Mouse (Mus musculus): Measurements from ENCODE around the gene Gm11127. TPM values are rescaled to one million over a fixed set of nuclear protein-coding genes. Genes with fewer than 3 reads are reported as not detected.
"Not testable (repeated sequence)": the region's sequence is repeated elsewhere in the genome, so short reads cannot be mapped to it uniquely, and the experiment has no call there.

Gene Gm11127
- polyA plus RNA-seq, 1 experiment from 2014 or later, result 0.16 TPM

GRCm38 (mm10) chr17:36082519-36083232 lies 24.5 kb upstream of the Gm11127 start:
- not testable (repeated sequence) for H3K9ac ChIP-seq (replicated peaks; ENCODE audit: low read depth, low read length); H3K36me3 ChIP-seq (ENCODE audit: control insufficient read depth, insufficient read depth); H3K27ac ChIP-seq (ENCODE audit: low read length); H3K9me3 ChIP-seq (ENCODE audit: control insufficient read depth, low read length); ATAC-seq; H3K4me1 ChIP-seq (replicated peaks; ENCODE audit: control insufficient read depth, insufficient read depth, low read length); H3K27me3 ChIP-seq (replicated peaks; ENCODE audit: control insufficient read depth, insufficient read depth, low read length)
- WGBS, result 38% methylated on average over 5 of the region's 6 CpGs
- H3K4me3 ChIP-seq (replicated peaks; ENCODE audit: low read length), result peak overlapping the region; percentile 55; the same call in 1 of the 2 replicates
- peak overlapping the region; percentile 99 for H3K4me2 ChIP-seq (ENCODE audit: low read length)

GRCm38 (mm10) chr17:36081901-36082300 lies 23.7 kb upstream of the Gm11127 start:
- not testable (repeated sequence) for H3K36me3 ChIP-seq (ENCODE audit: control insufficient read depth, insufficient read depth); H3K4me2 ChIP-seq (ENCODE audit: low read length); H3K4me1 ChIP-seq (replicated peaks; ENCODE audit: control insufficient read depth, insufficient read depth, low read length); H3K4me3 ChIP-seq (replicated peaks; ENCODE audit: low read length); H3K27ac ChIP-seq (ENCODE audit: low read length); ATAC-seq; H3K9ac ChIP-seq (replicated peaks; ENCODE audit: low read depth, low read length); H3K27me3 ChIP-seq (replicated peaks; ENCODE audit: control insufficient read depth, insufficient read depth, low read length); H3K9me3 ChIP-seq (ENCODE audit: control insufficient read depth, low read length)

GRCm38 (mm10) chr17:36060829-36061228 lies 2.7 kb upstream of the Gm11127 start:
- no peak overlapping the region for H3K4me2 ChIP-seq (ENCODE audit: low read length)
- no peak overlapping the region for H3K4me3 ChIP-seq (replicated peaks; ENCODE audit: low read length)
- 28% methylated on average over 2 of the region's 2 CpGs for WGBS
- no peaks in the 10 kb centered on the region for H3K36me3 ChIP-seq (ENCODE audit: control insufficient read depth, insufficient read depth)
- no peaks in the 10 kb centered on the region for H3K4me1 ChIP-seq (replicated peaks; ENCODE audit: control insufficient read depth, insufficient read depth, low read length)
- ATAC-seq, result no peak
- H3K9ac ChIP-seq (replicated peaks; ENCODE audit: low read depth, low read length), result no peak overlapping the region
- H3K27me3 ChIP-seq (replicated peaks; ENCODE audit: control insufficient read depth, insufficient read depth, low read length), result no peaks in the 10 kb centered on the region
- H3K27ac ChIP-seq (ENCODE audit: low read length), result no peak overlapping the region
- no peaks in the 10 kb centered on the region for H3K9me3 ChIP-seq (ENCODE audit: control insufficient read depth, low read length)

GRCm38 (mm10) chr17:36057927-36058326 lies 244 bp downstream of the Gm11127 start:
- not testable (repeated sequence) for H3K9ac ChIP-seq (replicated peaks; ENCODE audit: low read depth, low read length); H3K4me2 ChIP-seq (ENCODE audit: low read length); H3K27me3 ChIP-seq (replicated peaks; ENCODE audit: control insufficient read depth, insufficient read depth, low read length); H3K4me3 ChIP-seq (replicated peaks; ENCODE audit: low read length); H3K27ac ChIP-seq (ENCODE audit: low read length); ATAC-seq; H3K36me3 ChIP-seq (ENCODE audit: control insufficient read depth, insufficient read depth); H3K9me3 ChIP-seq (ENCODE audit: control insufficient read depth, low read length); H3K4me1 ChIP-seq (replicated peaks; ENCODE audit: control insufficient read depth, insufficient read depth, low read length)
- WGBS, result 90% methylated on average over 23 of the region's 25 CpGs

GRCm38 (mm10) chr17:36043286-36043685 lies 14.9 kb downstream of the Gm11127 start:
- H3K4me1 ChIP-seq (replicated peaks; ENCODE audit: control insufficient read depth, insufficient read depth, low read length), result no peaks in the 10 kb centered on the region; the same call in 1 of the 2 replicates
- H3K9ac ChIP-seq (replicated peaks; ENCODE audit: low read depth, low read length), result no peak overlapping the region
- H3K27me3 ChIP-seq (replicated peaks; ENCODE audit: control insufficient read depth, insufficient read depth, low read length), result no peaks in the 10 kb centered on the region
- no peak for ATAC-seq
- no peak overlapping the region for H3K4me3 ChIP-seq (replicated peaks; ENCODE audit: low read length)
- no peaks in the 10 kb centered on the region for H3K36me3 ChIP-seq (ENCODE audit: control insufficient read depth, insufficient read depth)
- H3K27ac ChIP-seq (ENCODE audit: low read length), result no peak overlapping the region
- no peaks in the 10 kb centered on the region for H3K9me3 ChIP-seq (ENCODE audit: control insufficient read depth, low read length)
- 71% methylated on average over 3 of the region's 3 CpGs for WGBS
- no peak overlapping the region; the same call in 1 of the 2 replicates for H3K4me2 ChIP-seq (ENCODE audit: low read length)

GRCm38 (mm10) chr17:36042610-36043169 lies 15.5 kb downstream of the Gm11127 start, which contains the start of the genes H2-T22 and Gm6034:
TSS of gene H2-T22 (minus strand) at chr17:36042747.
TSS of gene Gm6034 (plus strand) at chr17:36042961.
- WGBS, result 0% methylated on average over 12 of the region's 12 CpGs
- not testable (repeated sequence) for H3K36me3 ChIP-seq (ENCODE audit: control insufficient read depth, insufficient read depth); H3K27ac ChIP-seq (ENCODE audit: low read length); H3K9me3 ChIP-seq (ENCODE audit: control insufficient read depth, low read length); H3K27me3 ChIP-seq (replicated peaks; ENCODE audit: control insufficient read depth, insufficient read depth, low read length); H3K4me1 ChIP-seq (replicated peaks; ENCODE audit: control insufficient read depth, insufficient read depth, low read length)
- H3K9ac ChIP-seq (replicated peaks; ENCODE audit: low read depth, low read length), result peak within 1 kb of the TSS; percentile 54
- H3K4me3 ChIP-seq (replicated peaks; ENCODE audit: low read length), result peak within 1 kb of the TSS; percentile 42
- H3K4me2 ChIP-seq (ENCODE audit: low read length), result peak within 1 kb of the TSS; percentile 69
- ATAC-seq, result peak; percentile 97

GRCm38 (mm10) chr17:36042055-36042454 lies 16.1 kb downstream of the Gm11127 start:
- peak overlapping the region; percentile 69 for H3K4me2 ChIP-seq (ENCODE audit: low read length)
- H3K4me3 ChIP-seq (replicated peaks; ENCODE audit: low read length), result peak overlapping the region; percentile 42
- WGBS, result 1% methylated on average over 17 of the region's 19 CpGs
- not testable (repeated sequence) for H3K27me3 ChIP-seq (replicated peaks; ENCODE audit: control insufficient read depth, insufficient read depth, low read length); H3K4me1 ChIP-seq (replicated peaks; ENCODE audit: control insufficient read depth, insufficient read depth, low read length); H3K9me3 ChIP-seq (ENCODE audit: control insufficient read depth, low read length); H3K27ac ChIP-seq (ENCODE audit: low read length); H3K36me3 ChIP-seq (ENCODE audit: control insufficient read depth, insufficient read depth)
- ATAC-seq, result peak; percentile 65
- H3K9ac ChIP-seq (replicated peaks; ENCODE audit: low read depth, low read length), result peak overlapping the region; percentile 54

GRCm38 (mm10) chr17:36040604-36041003 lies 17.6 kb downstream of the Gm11127 start:
- not testable (repeated sequence) for ATAC-seq; H3K4me1 ChIP-seq (replicated peaks; ENCODE audit: control insufficient read depth, insufficient read depth, low read length); H3K4me3 ChIP-seq (replicated peaks; ENCODE audit: low read length); H3K9me3 ChIP-seq (ENCODE audit: control insufficient read depth, low read length); H3K27me3 ChIP-seq (replicated peaks; ENCODE audit: control insufficient read depth, insufficient read depth, low read length); H3K36me3 ChIP-seq (ENCODE audit: control insufficient read depth, insufficient read depth); H3K27ac ChIP-seq (ENCODE audit: low read length); H3K4me2 ChIP-seq (ENCODE audit: low read length); H3K9ac ChIP-seq (replicated peaks; ENCODE audit: low read depth, low read length)
- WGBS, result 93% methylated on average over 2 of the region's 2 CpGs

GRCm38 (mm10) chr17:36036126-36036525 lies 22.0 kb downstream of the Gm11127 start:
- not testable (repeated sequence) for H3K4me2 ChIP-seq (ENCODE audit: low read length); H3K27me3 ChIP-seq (replicated peaks; ENCODE audit: control insufficient read depth, insufficient read depth, low read length); ATAC-seq; H3K27ac ChIP-seq (ENCODE audit: low read length); H3K4me3 ChIP-seq (replicated peaks; ENCODE audit: low read length); H3K36me3 ChIP-seq (ENCODE audit: control insufficient read depth, insufficient read depth); H3K4me1 ChIP-seq (replicated peaks; ENCODE audit: control insufficient read depth, insufficient read depth, low read length); H3K9ac ChIP-seq (replicated peaks; ENCODE audit: low read depth, low read length); H3K9me3 ChIP-seq (ENCODE audit: control insufficient read depth, low read length)
- WGBS, result 87% methylated on average over 13 of the region's 13 CpGs

All from forebrain, embryonic 16.5 days (tissue).